In genomic region chr16:33381614-33382245, GRCm38 (mm10) we compare ENCODE assay signal across 9 mouse cellular contexts. TPM values are rescaled to one million over a fixed set of nuclear protein-coding genes. Genes with fewer than 3 reads are reported as not detected.
DNase-seq lines count a peak whose midpoint lies in the region; ATAC-seq lines count a peak whose summit lies in the region.
"Had no signal": no experiment of that assay in that cellular context is flagged by ENCODE, and none has a peak within 500 bp of the region (broad histone marks: within the 10 kb centered on the region; RNA-seq: fewer than 3 reads in every experiment).

No protein-coding gene starts in this region.

- H3K36me3 ChIP-seq in forebrain, embryonic 11.5 days (ENCODE audit: control insufficient read depth, insufficient read depth, low read length) = no peaks in the 10 kb centered on the region
- H3K36me3 ChIP-seq in limb, embryonic 12.5 days = peaks cover 5% of the 10 kb centered on the region; the same call in 1 of the 2 replicates

- peak overlapping the region; percentile 96 for H3K4me3 ChIP-seq in forebrain, embryonic 11.5 days (ENCODE audit: low read depth, low read length)
- peak overlapping the region; percentile 92 for H3K4me3 ChIP-seq in limb, embryonic 12.5 days (replicated peaks)

- no peaks in the 10 kb centered on the region for H3K9me3 ChIP-seq in forebrain, embryonic 11.5 days (ENCODE audit: control insufficient read depth, low read length)
- H3K9me3 ChIP-seq in limb, embryonic 12.5 days = no peaks in the 10 kb centered on the region

- H3K27me3 ChIP-seq in forebrain, embryonic 11.5 days (ENCODE audit: control insufficient read depth, insufficient read depth, low read length) = no peaks in the 10 kb centered on the region
- H3K27me3 ChIP-seq in limb, embryonic 12.5 days = no peaks in the 10 kb centered on the region
- H3K27me3 ChIP-seq: Patski had no signal

- 4% methylated on average over 18 of the region's 18 CpGs for WGBS in forebrain, embryonic 11.5 days
- WGBS in limb, embryonic 12.5 days = 5% methylated on average over 18 of the region's 18 CpGs

- peak overlapping the region; percentile 90 for H3K9ac ChIP-seq in forebrain, embryonic 11.5 days (ENCODE audit: low read length)
- H3K9ac ChIP-seq in limb, embryonic 12.5 days (replicated peaks) = peak overlapping the region; percentile 97

- peak overlapping the region; percentile 91 for H3K4me2 ChIP-seq in forebrain, embryonic 11.5 days (ENCODE audit: low read depth, low read length, severe bottlenecking)
- H3K4me2 ChIP-seq in limb, embryonic 12.5 days = peak overlapping the region; percentile 90

- peak; percentile 26 to 28 for DNase-seq in cerebellum, postnatal 14 days
- no peak for DNase-seq in cerebellum, adult 9-11 months
- DNase-seq in right cerebral cortex, adult 18-20 months = peak; percentile 3
- no peak for DNase-seq in right cerebral cortex, postnatal 10 days (ENCODE audit: low spot score in 2 of 2)
- peak; percentile 53 for DNase-seq in forebrain, embryonic 11.5 days (ENCODE audit: low spot score)
- DNase-seq in retina, embryonic 14.5 days (ENCODE audit: low spot score) = peak; percentile 38

- peaks cover 7% of the 10 kb centered on the region; the same call in 1 of the 2 replicates for H3K4me1 ChIP-seq in forebrain, embryonic 11.5 days (replicated peaks; ENCODE audit: control insufficient read depth, insufficient read depth, low read length)
- peaks cover 16% of the 10 kb centered on the region for H3K4me1 ChIP-seq in limb, embryonic 12.5 days (replicated peaks)

- no peak for ATAC-seq in forebrain, embryonic 11.5 days (replicated peaks; ENCODE audit: low FRiP score)
- ATAC-seq in limb, embryonic 12.5 days (ENCODE audit: insufficient number of reproducible peaks, insufficient read depth, low FRiP score, low TSS enrichment, low read depth) = no peak
- no peak for ATAC-seq in frontal cortex, adult (ENCODE audit: low TSS enrichment)

- H3K27ac ChIP-seq in forebrain, embryonic 11.5 days (ENCODE audit: low read depth, low read length) = peak overlapping the region; percentile 85
- H3K27ac ChIP-seq in limb, embryonic 12.5 days = peak overlapping the region; percentile 96

RNA-seq across cellular contexts. Expression of gene Zfp148, which starts 1.1 kb away (rescaled TPM):
- 52.7 and 54.1 TPM in 2 replicates for polyA plus RNA-seq in forebrain, embryonic 11.5 days (2014; fragmentation: Nextera tagmentation; extraction: Ambion mirVana)
- polyA plus RNA-seq in limb, embryonic 12.5 days (2016; fragmentation: Nextera tagmentation; extraction: Ambion mirVana) = 60.9 and 66.4 TPM in 2 replicates

Comparison
In these comparisons a context has a peak if more than half of its experiments do, and no peak if none do; other contexts are left out.
1. DNase-seq: peak in cerebellum, postnatal 14 days (2 of 2), right cerebral cortex, adult 18-20 months (single experiment), forebrain, embryonic 11.5 days (single experiment) and retina, embryonic 14.5 days (single experiment); none in cerebellum, adult 9-11 months (single experiment) and right cerebral cortex, postnatal 10 days (0 of 2).